Mouse (Mus musculus): ENCODE results near the gene Prss50. TPM values are rescaled to one million over a fixed set of nuclear protein-coding genes. Genes with fewer than 3 reads are reported as not detected.

The Prss50 gene
- polyA plus RNA-seq, 1 experiment = 82.3 TPM

- Histone ChIP-seq H3K4me1 (ENCODE audit: control insufficient read depth, insufficient read depth, low read length) (peaks cover 24% of the 10 kb centered on the region), H3K27ac (ENCODE audit: control insufficient read depth, insufficient read depth, low read depth, low read length) (peak within 1 kb of the TSS; percentile 88), H3K4me3 (ENCODE audit: control insufficient read depth, low read depth, low read length) (peak within 1 kb of the TSS; percentile 83), H3K36me3 (ENCODE audit: control insufficient read depth, insufficient read depth, low read length) (no peaks in the 10 kb centered on the region), H3K27me3 (ENCODE audit: control insufficient read depth, insufficient read depth, low read length) (no peaks in the 10 kb centered on the region)
- TF ChIP-seq POLR2A (IDR thresholded peaks at IDR 0.05; ENCODE audit: control insufficient read depth, low read depth, low read length) (peak; percentile 52), CTCF (IDR thresholded peaks at IDR 0.05; ENCODE audit: control insufficient read depth, insufficient read depth, insufficient replicate concordance, low read depth, low read length) (no peak)
Measured at GRCm38 (mm10) chr9:110879998-110880561, 22.3 kb downstream of the Prss50 start, which contains the start of gene Tmie. TSS of gene Tmie (minus strand) at chr9:110880113.

GRCm38 (mm10) chr9:110880772-110881171, 23.0 kb downstream of the Prss50 start:
- Histone ChIP-seq H3K36me3 (ENCODE audit: control insufficient read depth, insufficient read depth, low read length) (no peaks in the 10 kb centered on the region), H3K27ac (ENCODE audit: control insufficient read depth, insufficient read depth, low read depth, low read length) (no peak overlapping the region; the same call in 1 of the 2 replicates), H3K4me1 (ENCODE audit: control insufficient read depth, insufficient read depth, low read length) (peaks cover 24% of the 10 kb centered on the region), H3K4me3 (ENCODE audit: control insufficient read depth, low read depth, low read length) (peak overlapping the region; percentile 83), H3K27me3 (ENCODE audit: control insufficient read depth, insufficient read depth, low read length) (no peaks in the 10 kb centered on the region)
- TF ChIP-seq CTCF (IDR thresholded peaks at IDR 0.05; ENCODE audit: control insufficient read depth, insufficient read depth, insufficient replicate concordance, low read depth, low read length) = no peak
- no peak for TF ChIP-seq POLR2A (IDR thresholded peaks at IDR 0.05; ENCODE audit: control insufficient read depth, low read depth, low read length)

- Histone ChIP-seq H3K36me3 (ENCODE audit: control insufficient read depth, insufficient read depth, low read length) (no peaks in the 10 kb centered on the region), H3K27me3 (ENCODE audit: control insufficient read depth, insufficient read depth, low read length) (no peaks in the 10 kb centered on the region), H3K27ac (ENCODE audit: control insufficient read depth, insufficient read depth, low read depth, low read length) (no peak overlapping the region), H3K4me3 (ENCODE audit: control insufficient read depth, low read depth, low read length) (no peak overlapping the region), H3K4me1 (ENCODE audit: control insufficient read depth, insufficient read depth, low read length) (peaks cover 24% of the 10 kb centered on the region)
- TF ChIP-seq POLR2A (IDR thresholded peaks at IDR 0.05; ENCODE audit: control insufficient read depth, low read depth, low read length) (no peak), CTCF (IDR thresholded peaks at IDR 0.05; ENCODE audit: control insufficient read depth, insufficient read depth, insufficient replicate concordance, low read depth, low read length) (no peak)
Measured at GRCm38 (mm10) chr9:110881953-110882352, 24.2 kb downstream of the Prss50 start.

- H3K4me1 ChIP-seq (ENCODE audit: control insufficient read depth, insufficient read depth, low read length) = peaks cover 2% of the 10 kb centered on the region
- no peaks in the 10 kb centered on the region for H3K36me3 ChIP-seq (ENCODE audit: control insufficient read depth, insufficient read depth, low read length)
- H3K27me3 ChIP-seq (ENCODE audit: control insufficient read depth, insufficient read depth, low read length) = no peaks in the 10 kb centered on the region
- H3K4me3 ChIP-seq (ENCODE audit: control insufficient read depth, low read depth, low read length) = no peak overlapping the region
- TF ChIP-seq CTCF (IDR thresholded peaks at IDR 0.05; ENCODE audit: control insufficient read depth, insufficient read depth, insufficient replicate concordance, low read depth, low read length) (no peak), POLR2A (IDR thresholded peaks at IDR 0.05; ENCODE audit: control insufficient read depth, low read depth, low read length) (no peak)
- H3K27ac ChIP-seq (ENCODE audit: control insufficient read depth, insufficient read depth, low read depth, low read length) = no peak overlapping the region
Measured at GRCm38 (mm10) chr9:110887388-110888303, 29.9 kb downstream of the Prss50 start.

GRCm38 (mm10) chr9:110888935-110889334, 31.2 kb downstream of the Prss50 start:
- H3K4me3 ChIP-seq (ENCODE audit: control insufficient read depth, low read depth, low read length) = no peak overlapping the region
- H3K36me3 ChIP-seq (ENCODE audit: control insufficient read depth, insufficient read depth, low read length) = no peaks in the 10 kb centered on the region
- TF ChIP-seq CTCF (IDR thresholded peaks at IDR 0.05; ENCODE audit: control insufficient read depth, insufficient read depth, insufficient replicate concordance, low read depth, low read length) (no peak), POLR2A (IDR thresholded peaks at IDR 0.05; ENCODE audit: control insufficient read depth, low read depth, low read length) (no peak)
- no peak overlapping the region for H3K27ac ChIP-seq (ENCODE audit: control insufficient read depth, insufficient read depth, low read depth, low read length)
- no peaks in the 10 kb centered on the region for H3K27me3 ChIP-seq (ENCODE audit: control insufficient read depth, insufficient read depth, low read length)
- peaks cover 2% of the 10 kb centered on the region for H3K4me1 ChIP-seq (ENCODE audit: control insufficient read depth, insufficient read depth, low read length)

- H3K36me3 ChIP-seq (ENCODE audit: control insufficient read depth, insufficient read depth, low read length) = no peaks in the 10 kb centered on the region
- no peak overlapping the region for H3K27ac ChIP-seq (ENCODE audit: control insufficient read depth, insufficient read depth, low read depth, low read length)
- peaks cover 2% of the 10 kb centered on the region for H3K4me1 ChIP-seq (ENCODE audit: control insufficient read depth, insufficient read depth, low read length)
- H3K27me3 ChIP-seq (ENCODE audit: control insufficient read depth, insufficient read depth, low read length) = no peaks in the 10 kb centered on the region
- no peak overlapping the region for H3K4me3 ChIP-seq (ENCODE audit: control insufficient read depth, low read depth, low read length)
- TF ChIP-seq POLR2A (IDR thresholded peaks at IDR 0.05; ENCODE audit: control insufficient read depth, low read depth, low read length) = no peak
- TF ChIP-seq CTCF (IDR thresholded peaks at IDR 0.05; ENCODE audit: control insufficient read depth, insufficient read depth, insufficient replicate concordance, low read depth, low read length) = peak; percentile 70; the same call in 1 of the 2 replicates
Measured at GRCm38 (mm10) chr9:110890026-110890783, 32.4 kb downstream of the Prss50 start.
